ENCODE assay signal across 11 mouse cellular contexts in the genomic region with DNA sequence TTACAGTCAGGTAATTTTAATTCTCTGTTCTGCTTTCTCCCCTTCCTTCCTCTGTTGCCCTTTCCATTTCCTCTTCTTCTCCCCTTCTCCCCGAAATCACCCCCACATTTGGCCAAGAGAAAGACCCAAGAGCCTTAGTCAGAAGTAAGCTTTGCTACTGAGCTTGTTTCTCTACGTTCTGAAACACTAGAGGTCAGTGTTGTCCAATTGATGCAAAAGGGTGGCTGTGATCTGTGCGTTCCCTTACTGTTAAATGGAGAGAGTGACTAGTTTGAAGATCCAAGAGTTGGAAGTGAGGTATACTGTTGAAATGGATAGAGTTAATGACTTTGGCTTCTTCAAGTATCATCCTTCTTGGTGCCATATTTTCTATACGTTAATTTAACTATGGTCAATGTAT. TPM values are rescaled to one million over a fixed set of nuclear protein-coding genes. Genes with fewer than 3 reads are reported as not detected.
A peak's percentile ranks its signal among the peaks of the same experiment; 100 is the strongest.
DNase-seq lines count a peak whose midpoint lies in the region; ATAC-seq lines count a peak whose summit lies in the region.
"Had no signal": no experiment of that assay in that cellular context is flagged by ENCODE, and none has a peak within 500 bp of the region (broad histone marks: within the 10 kb centered on the region; RNA-seq: fewer than 3 reads in every experiment).

No protein-coding gene starts in this region.

- 19% methylated on average over 4 of the region's 4 CpGs for WGBS in embryonic facial prominence, embryonic 11.5 days
- WGBS in embryonic facial prominence, embryonic 10.5 days = 21% methylated on average over 4 of the region's 4 CpGs

- H3K9me3 ChIP-seq in embryonic facial prominence, embryonic 11.5 days (replicated peaks; ENCODE audit: control insufficient read depth, low read length) = no peaks in the 10 kb centered on the region
- no peaks in the 10 kb centered on the region for H3K9me3 ChIP-seq in embryonic facial prominence, embryonic 10.5 days

- no peaks in the 10 kb centered on the region for H3K36me3 ChIP-seq in embryonic facial prominence, embryonic 11.5 days (replicated peaks; ENCODE audit: control insufficient read depth, insufficient read depth, low read depth, low read length)
- no peaks in the 10 kb centered on the region for H3K36me3 ChIP-seq in embryonic facial prominence, embryonic 10.5 days (replicated peaks)

- H3K9ac ChIP-seq in embryonic facial prominence, embryonic 11.5 days (replicated peaks; ENCODE audit: low read length) = no peak overlapping the region

- no peak overlapping the region for H3K27ac ChIP-seq in embryonic facial prominence, embryonic 11.5 days (replicated peaks; ENCODE audit: low read depth, low read length)
- no peak overlapping the region for H3K27ac ChIP-seq in embryonic facial prominence, embryonic 10.5 days (replicated peaks)

- H3K4me1 ChIP-seq in embryonic facial prominence, embryonic 11.5 days (ENCODE audit: control insufficient read depth, insufficient read depth, low read length) = no peaks in the 10 kb centered on the region
- H3K4me1 ChIP-seq in embryonic facial prominence, embryonic 10.5 days = peaks cover 4% of the 10 kb centered on the region; the same call in 1 of the 2 replicates

- no peaks in the 10 kb centered on the region for H3K27me3 ChIP-seq in embryonic facial prominence, embryonic 11.5 days (ENCODE audit: control insufficient read depth, insufficient read depth, low read length)
- H3K27me3 ChIP-seq in embryonic facial prominence, embryonic 10.5 days (replicated peaks; ENCODE audit: low read depth, poor library complexity, severe bottlenecking) = no peaks in the 10 kb centered on the region

- no peak for ATAC-seq in embryonic facial prominence, embryonic 11.5 days (replicated peaks; ENCODE audit: insufficient number of reproducible peaks, low FRiP score, low TSS enrichment, low read depth)

- H3K4me2 ChIP-seq in embryonic facial prominence, embryonic 11.5 days (ENCODE audit: low read depth, low read length) = no peak overlapping the region

- no peak overlapping the region for H3K4me3 ChIP-seq in embryonic facial prominence, embryonic 11.5 days (ENCODE audit: low read depth, low read length)
- H3K4me3 ChIP-seq in embryonic facial prominence, embryonic 10.5 days = no peak overlapping the region
- H3K4me3 ChIP-seq: erythroblast, embryonic 14.5 days had no signal

- DNase-seq in embryonic facial prominence, embryonic 11.5 days (ENCODE audit: low spot score) = peak; percentile 43
- no peak for DNase-seq in embryonic facial prominence, embryonic 10.5 days (ENCODE audit: low spot score)
- peak; percentile 58 for DNase-seq in A20 (ENCODE audit: low read depth, low spot score)
- peak; percentile 40 for DNase-seq in embryo, embryonic 11 days
- peak; percentile 14 to 37 for DNase-seq in layer of hippocampus, postnatal 10 days (ENCODE audit: low spot score in 2 of 2)
- DNase-seq in natural killer cell, adult 2 months (ENCODE audit: low spot score in 2 of 2) = no peak
- DNase-seq in thymus, postnatal 10 days (ENCODE audit: low spot score in 2 of 2) = no peak
- DNase-seq in urinary bladder, postnatal 10 days (ENCODE audit: low spot score) = no peak

RNA-seq across cellular contexts. Expression of a gene that starts 1.5 kb away (rescaled TPM):
- 0.10 TPM in 1 of 2 replicates, not detected in the other for polyA plus RNA-seq in embryonic facial prominence, embryonic 11.5 days (2014; fragmentation: Nextera tagmentation; extraction: Ambion mirVana)
- polyA plus RNA-seq in embryonic facial prominence, embryonic 10.5 days (2016; fragmentation: Nextera tagmentation; extraction: Ambion mirVana) = not detected in 2 replicates
- 10 to 100 TPM; 12.0 to 12.4 TPM for total RNA-seq in layer of hippocampus, postnatal 10 days (2021)
- total RNA-seq: neutrophil, adult 5-6 weeks had no signal
- polyA plus RNA-seq: erythroblast, embryonic 14.5 days had no signal

RNA-seq across cellular contexts. Expression of a gene that starts 28.9 kb away (rescaled TPM):
- polyA plus RNA-seq in embryonic facial prominence, embryonic 11.5 days (2014; fragmentation: Nextera tagmentation; extraction: Ambion mirVana) = not detected in 2 replicates
- not detected in 2 replicates for polyA plus RNA-seq in embryonic facial prominence, embryonic 10.5 days (2016; fragmentation: Nextera tagmentation; extraction: Ambion mirVana)
- total RNA-seq in layer of hippocampus, postnatal 10 days (2021) = not detected
- total RNA-seq: left cerebral cortex, adult 18-20 months; neutrophil, adult 5-6 weeks had no signal
- polyA plus RNA-seq: erythroblast, embryonic 14.5 days had no signal

Comparison
In these comparisons a context has a peak if more than half of its experiments do, and no peak if none do; other contexts are left out.
1. DNase-seq: peak in embryonic facial prominence, embryonic 11.5 days (single experiment), A20 (single experiment), embryo, embryonic 11 days (single experiment) and layer of hippocampus, postnatal 10 days (2 of 2); none in embryonic facial prominence, embryonic 10.5 days (single experiment), natural killer cell, adult 2 months (0 of 2), thymus, postnatal 10 days (0 of 2) and urinary bladder, postnatal 10 days (single experiment).